Mouse (Mus musculus): ENCODE results near the gene Slc4a5.

Gene Slc4a5

DNA sequence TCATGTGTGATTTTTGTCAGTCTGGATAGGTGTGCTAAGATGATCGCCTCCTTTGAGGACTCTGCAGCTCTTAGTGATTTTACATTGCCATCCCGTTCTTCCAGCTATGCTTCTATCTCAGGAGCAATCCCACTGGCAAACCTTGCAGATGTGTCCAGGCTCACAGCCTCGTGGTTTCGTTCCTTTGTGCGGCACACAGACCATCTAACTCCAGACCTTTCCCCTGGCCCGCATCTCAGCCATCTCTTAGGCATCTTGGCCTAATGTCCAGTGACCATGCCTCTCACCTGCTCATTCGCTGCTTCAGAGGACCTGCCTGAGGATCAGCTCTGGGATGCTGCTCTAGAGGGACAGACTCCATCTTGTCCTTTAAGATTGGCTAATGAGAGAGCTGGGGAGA, 130.5 kb downstream of the Slc4a5 start:
- ATAC-seq (ENCODE audit: low TSS enrichment): no peak

- ATAC-seq (ENCODE audit: low TSS enrichment): no peak
Observed at GRCm38 (mm10) chr6:83350851-83351405, 131.3 kb downstream of the Slc4a5 start.

DNA sequence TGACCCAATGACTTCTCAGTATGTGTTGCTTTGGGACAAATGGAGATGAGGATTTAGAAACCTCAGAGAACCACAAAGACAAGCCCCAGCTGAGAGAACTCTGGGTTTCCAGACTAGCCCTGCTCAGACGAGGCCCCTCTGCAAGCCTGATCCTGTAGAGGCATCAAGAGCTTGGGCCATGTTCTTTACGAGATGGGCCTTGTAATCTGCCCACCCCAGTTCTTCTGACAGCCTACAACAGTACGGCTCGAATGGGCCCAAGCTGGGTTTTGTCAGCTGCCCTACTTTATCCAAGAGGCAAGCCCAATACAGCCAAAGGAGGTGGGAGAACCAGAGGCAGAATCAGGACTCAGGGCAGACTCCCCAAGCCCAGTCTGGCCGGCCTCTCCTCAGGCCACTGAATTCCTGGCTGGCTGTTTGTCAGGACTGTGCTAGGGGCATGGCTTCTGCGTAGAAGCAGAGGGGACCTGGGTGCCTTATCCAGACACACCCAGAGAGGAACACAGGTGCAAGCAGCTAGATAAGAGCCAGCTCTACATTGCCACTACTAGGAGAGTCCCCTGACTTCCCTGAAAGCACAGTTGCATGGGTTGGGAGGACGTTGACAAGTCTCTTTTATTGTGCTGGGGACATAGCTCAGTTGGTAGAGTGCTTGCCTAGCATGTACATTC, 132.0 kb downstream of the Slc4a5 start:
- no peak for ATAC-seq (ENCODE audit: low TSS enrichment)

DNA sequence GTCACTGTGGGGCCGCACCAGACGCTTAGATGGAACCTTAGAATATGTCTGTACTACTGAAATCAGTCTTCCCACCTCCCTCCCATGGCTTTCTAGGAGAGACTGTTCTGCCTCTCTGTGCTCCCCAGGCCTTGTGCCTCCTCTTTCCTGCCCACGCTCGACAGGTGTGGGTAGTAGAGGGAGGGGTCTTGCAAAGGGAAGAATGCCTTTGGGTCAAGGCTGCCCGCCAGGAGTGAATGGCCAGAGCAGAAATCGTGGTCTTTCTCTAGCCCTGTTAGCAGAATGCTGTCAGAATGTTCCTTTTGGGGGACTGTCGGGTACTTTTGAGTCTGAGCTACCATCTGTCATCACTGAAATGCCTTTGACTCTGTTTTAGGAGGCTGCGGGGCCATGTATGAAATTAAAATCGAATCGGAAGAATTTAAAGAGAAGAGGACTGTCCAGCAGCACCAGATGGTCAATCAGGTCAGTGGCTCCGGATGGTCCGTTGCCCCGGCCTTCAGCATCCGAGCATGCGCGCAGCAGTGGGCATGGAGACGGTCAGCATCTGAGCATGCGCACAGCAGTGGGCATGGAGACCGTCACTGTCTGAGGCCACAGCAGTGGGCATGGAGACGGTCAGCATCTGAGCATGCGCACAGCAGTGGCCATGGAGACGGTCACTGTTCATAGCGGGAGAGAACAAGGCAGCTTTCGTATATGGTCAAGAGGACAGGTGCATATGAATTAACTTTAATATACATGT, 133.2 kb downstream of the Slc4a5 start:
- peak; percentile 39; the same call in 1 of the 2 replicates for ATAC-seq (ENCODE audit: low TSS enrichment)
